Mouse (Mus musculus): ENCODE measurements around the gene Fam20b.
"Not testable (repeated sequence)": the region's sequence is repeated elsewhere in the genome, so short reads cannot be mapped to it uniquely, and the experiment has no call there.

Fam20b gene

GRCm38 (mm10) chr1:156669208-156669983 is 49.5 kb downstream of the Fam20b start:
- no peak for DNase-seq

DNA sequence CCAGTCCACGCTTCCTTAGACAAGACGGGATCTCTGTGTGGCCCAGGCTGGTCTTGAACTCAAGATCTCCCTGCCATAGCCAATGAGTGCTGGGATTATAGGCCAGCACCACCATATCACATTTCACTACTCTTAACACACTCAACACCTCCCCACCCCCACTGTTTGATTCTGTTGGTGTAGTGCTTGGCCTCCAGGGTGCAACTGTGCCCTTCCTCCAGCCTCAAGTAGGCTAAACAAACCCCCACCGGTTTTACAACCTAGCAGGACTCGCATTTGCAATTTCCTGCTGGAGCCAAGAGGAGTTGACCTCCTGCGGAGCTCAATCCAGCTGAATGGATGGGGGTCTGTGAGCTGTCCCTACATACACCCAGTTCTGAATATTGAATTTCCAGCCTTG is 50.3 kb downstream of the Fam20b start:
- DNase-seq: no peak

DNA sequence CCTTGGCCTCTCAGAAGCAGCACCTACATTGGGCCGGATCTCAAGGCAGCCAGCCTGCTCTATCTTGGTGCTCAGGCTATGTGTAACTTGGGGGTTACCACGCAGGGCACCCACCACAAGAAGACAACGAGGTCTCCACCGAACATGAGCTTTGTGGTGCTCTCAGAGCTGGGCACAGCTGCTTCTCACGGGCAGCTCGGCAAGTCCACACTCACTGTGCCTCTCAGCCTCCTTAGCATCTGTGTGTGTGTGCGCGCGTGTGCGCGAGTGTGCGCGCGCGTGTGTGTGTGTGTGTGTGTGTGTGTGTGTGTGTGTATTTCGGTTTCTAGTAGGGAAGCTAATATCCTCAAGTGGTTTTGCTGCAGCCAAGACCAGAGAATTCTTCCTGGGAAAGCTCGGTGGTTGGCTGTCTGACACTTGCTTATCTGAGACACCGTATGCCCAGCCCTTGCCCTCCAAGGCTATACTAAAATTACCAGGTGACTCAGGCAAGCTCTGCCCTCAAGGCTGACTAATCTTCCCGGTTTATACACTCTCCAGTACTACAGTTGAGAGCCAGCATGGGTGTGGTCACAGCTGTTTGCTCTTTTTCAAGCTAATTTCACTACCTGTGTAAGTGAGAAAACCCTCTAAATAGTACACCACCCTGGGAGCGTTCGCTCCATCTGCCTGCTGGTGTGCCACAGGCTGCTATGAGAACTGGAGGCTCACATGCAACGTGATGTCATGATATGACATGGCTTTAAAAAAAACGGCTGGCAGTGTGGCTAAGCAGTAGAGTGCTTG is 51.6 kb downstream of the Fam20b start:
- DNase-seq: no peak

DNA sequence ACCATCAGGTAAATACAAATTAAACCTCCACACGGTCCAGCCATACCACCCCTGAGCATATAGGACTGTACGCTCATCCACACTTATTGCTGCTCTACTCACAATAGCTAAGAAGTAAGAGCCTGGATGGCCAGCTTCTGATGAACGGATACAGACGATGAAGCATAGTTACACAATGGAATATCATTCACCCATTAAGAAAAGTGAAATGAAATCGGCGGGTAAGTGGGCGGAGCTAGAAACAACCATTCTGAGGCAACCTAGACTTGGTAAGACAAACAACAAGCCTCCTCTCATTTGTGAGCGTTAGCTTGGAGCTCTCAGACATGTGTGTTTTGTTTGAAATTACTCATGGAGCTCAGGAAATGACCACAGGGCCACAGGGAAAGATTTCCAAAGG is 53.1 kb downstream of the Fam20b start:
- DNase-seq: no peak

DNA sequence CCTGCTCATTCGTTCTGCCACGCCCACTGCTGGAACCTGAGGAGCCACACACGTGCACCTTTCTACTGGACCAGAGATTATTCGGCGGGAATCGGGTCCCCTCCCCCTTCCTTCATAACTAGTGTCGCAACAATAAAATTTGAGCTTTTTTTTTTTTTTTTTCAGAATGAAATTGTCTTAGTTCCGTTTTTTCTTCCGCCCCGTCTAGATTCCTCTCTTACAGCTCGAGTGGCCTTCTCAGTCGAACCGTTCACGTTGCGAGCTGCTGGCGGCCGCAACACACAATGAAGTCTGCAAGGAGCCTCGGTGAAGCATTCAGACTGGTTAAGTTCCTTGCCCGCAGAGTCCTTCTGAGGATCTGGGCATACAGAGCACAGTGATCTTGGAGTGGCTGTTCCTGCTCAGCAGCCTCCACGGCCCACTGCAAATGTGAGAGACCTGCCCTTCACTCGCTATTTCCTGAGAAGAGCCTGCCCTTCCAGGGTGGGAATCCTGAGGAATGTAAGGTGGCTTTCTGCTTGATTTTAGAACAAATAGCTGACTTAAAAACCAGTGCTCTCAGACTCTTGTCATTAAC is 58.1 kb downstream of the Fam20b start:
- not testable (repeated sequence) for DNase-seq

DNA sequence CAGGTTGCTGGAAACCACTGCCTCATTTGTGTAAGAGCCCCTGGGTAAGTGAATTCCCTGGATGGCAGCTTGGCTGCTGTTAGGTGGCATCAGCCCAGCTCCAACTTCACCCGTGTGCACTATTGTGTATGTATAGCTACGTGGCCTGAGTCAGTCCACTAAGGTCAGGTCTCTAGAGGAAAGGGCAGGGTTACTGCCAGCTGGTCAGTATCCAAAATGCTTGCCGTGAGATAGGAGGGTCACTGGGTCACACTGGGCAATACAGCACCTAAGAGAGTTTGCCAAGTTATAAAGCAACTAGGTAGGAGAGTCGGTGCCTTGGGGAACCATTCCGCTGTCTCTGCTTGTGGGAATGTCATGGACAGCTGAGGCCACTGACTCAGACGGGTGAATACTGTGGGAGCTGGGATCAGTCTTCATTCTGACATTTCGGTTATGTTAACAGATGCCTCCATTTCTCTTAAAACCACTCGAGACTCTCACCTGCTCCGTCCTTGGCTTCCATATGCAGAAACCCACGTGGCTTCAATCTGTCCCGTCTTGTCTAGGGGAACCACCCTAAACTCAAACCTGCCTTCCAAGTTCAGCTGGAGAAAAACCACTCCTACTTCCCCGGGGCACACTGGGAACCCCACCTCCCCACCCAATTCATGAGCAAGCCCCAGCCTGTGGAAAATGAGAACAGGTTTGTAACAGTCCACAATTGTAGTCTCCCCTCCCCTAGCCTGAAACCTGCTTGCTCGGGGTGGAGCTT is 58.8 kb downstream of the Fam20b start:
- no peak for DNase-seq

DNA sequence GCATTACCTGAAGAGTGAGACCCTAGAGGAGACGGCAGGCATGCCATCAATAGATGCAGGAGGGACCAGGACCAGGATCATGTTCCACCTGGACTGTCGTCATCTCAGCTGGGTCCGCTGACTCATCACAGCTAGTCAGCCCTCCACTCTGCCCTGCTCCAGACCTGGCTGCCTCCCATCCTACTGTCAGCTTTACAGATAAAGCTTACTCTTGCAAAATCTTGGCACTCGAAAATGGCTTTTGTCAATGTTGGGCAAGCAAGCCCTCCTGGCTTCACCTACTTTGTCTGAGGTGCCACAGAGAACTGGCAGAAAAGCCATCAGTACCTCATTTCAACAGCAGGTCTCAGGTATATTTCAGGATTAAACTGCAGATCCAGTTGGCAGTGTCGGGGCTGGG is 60.2 kb downstream of the Fam20b start:
- peak; percentile 77 for DNase-seq

DNA sequence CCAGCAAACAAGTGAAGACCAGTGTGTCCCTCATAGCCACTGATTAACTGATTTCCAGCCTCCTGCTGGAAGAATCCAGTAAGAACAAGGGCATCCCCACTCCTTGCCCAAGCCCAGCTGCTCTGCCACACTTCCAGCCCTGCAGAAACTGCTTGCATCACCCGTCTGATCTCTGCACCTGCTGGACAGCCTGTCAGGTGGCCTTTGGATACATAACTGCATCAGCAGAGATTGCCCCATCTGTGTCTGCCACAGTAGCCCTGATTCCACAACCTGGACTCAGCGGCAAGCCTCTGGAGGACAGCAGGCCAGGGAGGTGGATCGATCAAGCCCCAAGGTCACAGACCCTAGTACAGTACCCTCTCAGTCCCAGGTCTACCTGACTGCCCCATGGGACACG is 61.4 kb downstream of the Fam20b start:
- no peak for DNase-seq

DNA sequence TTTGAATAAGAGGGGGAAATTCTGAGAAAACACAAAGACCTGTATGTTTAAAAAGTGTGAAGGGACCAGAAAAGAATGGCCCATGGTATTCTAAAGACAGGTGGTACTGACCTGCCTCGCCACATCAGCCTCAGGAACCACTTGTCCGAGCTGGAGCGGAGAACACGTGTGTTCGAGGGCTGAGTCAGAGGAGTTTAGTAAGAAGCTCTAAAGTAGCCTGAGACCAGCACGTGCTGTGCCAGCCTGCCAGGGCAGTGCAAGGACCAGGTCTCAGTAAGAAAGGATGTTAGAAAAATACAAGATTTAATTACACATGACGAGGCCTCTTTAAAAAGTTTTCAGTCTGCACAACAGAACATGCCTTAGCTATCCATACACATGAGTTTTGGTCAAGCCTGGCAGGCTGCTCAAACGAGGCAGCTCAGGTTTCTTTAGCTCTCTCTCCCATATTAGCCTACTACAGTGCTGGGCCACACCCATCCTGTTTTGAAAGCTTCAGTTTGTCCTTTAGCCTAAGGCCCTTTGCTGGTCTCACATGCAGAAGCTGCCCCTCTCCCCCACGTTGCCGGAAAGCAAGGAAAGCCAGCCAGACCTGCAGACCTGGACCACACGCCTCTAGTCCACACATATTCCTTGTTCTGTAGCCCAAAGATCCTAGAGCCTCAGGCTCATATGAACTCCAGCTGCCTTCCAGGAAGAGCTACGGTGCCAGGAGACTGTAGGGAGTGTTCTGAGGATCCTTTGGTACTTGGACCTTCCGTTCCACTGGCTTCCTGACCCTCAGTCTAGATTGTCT is 64.0 kb downstream of the Fam20b start:
- no peak for DNase-seq

GRCm38 (mm10) chr1:156652189-156652822 is 66.6 kb downstream of the Fam20b start:
- DNase-seq: no peak

DNA sequence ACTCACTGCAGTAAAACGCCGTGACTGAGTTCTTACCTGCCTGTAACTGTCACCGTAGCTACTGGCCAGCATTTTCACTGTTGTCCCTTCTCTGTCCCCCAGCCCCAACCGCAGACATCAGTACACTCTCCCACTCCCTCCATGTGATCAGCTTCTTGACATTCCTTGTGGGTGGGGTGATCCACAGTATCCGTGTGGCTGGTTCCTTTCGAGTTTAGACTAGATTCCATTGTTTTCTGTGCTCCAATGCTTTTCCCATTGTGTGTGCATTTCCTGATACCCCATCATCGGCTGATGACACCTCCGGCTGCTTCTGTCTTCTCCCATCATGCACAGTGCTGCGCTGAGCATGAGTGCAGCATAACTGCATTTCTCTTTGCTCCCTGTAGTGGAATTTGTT is 68.3 kb downstream of the Fam20b start:
- no peak for DNase-seq

DNA sequence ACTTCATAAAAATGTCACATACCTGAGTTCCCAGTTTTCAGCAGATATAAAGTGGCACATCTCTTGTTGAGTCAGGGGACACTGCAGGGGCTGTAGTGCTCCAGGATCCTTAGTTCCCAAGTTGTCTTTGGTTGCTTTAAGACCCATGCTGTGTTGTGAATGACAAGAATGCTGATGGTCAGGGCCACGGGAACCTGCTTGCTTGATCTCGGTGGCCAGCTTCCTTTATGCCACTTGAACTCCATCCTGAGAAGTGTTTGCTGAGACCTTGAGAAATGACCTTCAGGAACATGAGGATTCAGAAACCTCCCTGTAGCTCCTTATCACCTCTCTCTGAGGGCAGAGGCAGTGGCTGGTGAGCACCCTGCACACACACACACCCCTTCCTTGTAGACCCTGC is 70.2 kb downstream of the Fam20b start:
- no peak for DNase-seq

- DNase-seq: peak; percentile 65
Measured at GRCm38 (mm10) chr1:156645971-156646370, 72.9 kb downstream of the Fam20b start.

GRCm38 (mm10) chr1:156644780-156645523 is 73.9 kb downstream of the Fam20b start:
- DNase-seq: peak; percentile 62

DNA sequence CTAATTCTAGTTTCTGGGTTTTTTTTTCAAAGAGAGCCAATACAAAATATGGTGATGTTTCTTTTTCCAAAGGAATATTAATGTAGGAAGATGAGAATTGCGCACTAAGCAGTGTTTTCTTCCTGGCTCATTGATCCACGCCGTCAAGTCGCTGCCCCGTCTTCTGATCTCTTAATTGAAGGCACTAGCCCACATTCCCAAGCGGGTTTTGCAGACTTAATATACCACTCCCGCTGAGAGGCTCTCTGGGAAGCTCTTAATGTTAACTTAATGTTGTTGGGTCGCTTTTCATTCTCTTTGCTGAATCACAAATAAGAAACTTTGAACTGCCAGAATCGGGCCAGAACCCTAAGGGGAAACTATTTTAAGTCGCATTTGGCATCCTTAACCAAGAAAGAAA is 74.8 kb downstream of the Fam20b start:
- no peak for DNase-seq

GRCm38 (mm10) chr1:156642813-156643212 is 76.1 kb downstream of the Fam20b start:
- no peak for DNase-seq

GRCm38 (mm10) chr1:156641808-156642207 is 77.1 kb downstream of the Fam20b start:
- no peak for DNase-seq

DNA sequence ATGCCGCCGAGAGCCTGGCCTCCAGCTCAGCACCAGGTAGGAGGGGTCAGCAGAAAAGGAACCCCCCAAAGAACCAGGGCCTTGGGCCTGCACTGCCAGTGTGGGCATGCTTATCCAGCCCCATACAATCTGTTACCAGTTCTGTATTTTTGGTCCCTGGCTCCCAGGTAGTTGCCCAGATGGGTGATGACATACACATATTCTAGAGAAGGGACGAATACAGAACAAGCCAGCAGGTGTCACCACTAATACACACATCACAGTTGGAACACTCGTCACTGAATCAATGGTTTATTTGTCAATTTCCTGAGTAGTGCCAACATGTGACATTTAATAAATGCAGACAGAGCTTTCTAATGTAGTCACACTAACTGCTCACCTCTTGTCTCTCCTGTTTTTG is 78.3 kb downstream of the Fam20b start:
- DNase-seq: no peak

GRCm38 (mm10) chr1:156639455-156639854 is 79.4 kb downstream of the Fam20b start:
- DNase-seq: no peak

- no peak for DNase-seq
Measured at GRCm38 (mm10) chr1:156635148-156635547, 83.7 kb downstream of the Fam20b start.

DNA sequence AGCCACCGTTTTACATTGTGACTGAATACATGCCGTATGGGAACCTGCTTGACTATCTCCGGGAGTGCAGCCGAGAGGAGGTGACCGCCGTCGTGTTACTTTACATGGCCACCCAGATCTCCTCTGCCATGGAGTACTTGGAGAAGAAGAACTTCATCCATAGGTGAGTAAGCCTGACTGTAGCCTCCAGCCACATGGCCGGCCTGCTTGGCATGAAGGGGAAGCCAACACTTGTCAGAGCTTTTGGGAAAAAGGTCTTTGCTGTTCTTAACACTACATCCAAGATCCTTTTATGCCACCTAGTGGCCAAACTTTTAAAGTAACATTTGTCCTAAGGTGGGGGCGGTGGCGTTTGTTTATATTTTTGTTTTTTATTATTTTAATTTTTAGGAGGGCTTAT is 85.8 kb downstream of the Fam20b start:
- no peak for DNase-seq
